Comparison of ENCODE assay signal across 8 mouse cellular contexts in genomic region chr13:64152241-64152669, GRCm38 (mm10). TPM values are rescaled to one million over a fixed set of nuclear protein-coding genes. Genes with fewer than 3 reads are reported as not detected.
DNase-seq lines count a peak whose midpoint lies in the region; ATAC-seq and TF ChIP-seq lines count a peak whose summit lies in the region.

No protein-coding gene starts in this region.

- H3K9me3 ChIP-seq in hindbrain, embryonic 14.5 days (ENCODE audit: control insufficient read depth, low read length), result no peaks in the 10 kb centered on the region

- H3K36me3 ChIP-seq in hindbrain, embryonic 14.5 days (replicated peaks; ENCODE audit: control insufficient read depth, insufficient read depth), result no peaks in the 10 kb centered on the region

- H3K4me1 ChIP-seq in hindbrain, embryonic 14.5 days (replicated peaks; ENCODE audit: control insufficient read depth, insufficient read depth, low read length), result peaks cover 5% of the 10 kb centered on the region; the same call in 1 of the 2 replicates

- DNase-seq in Patski (ENCODE audit: low read depth, low spot score), result no peak
- peak; percentile 96 for DNase-seq in cerebellum, postnatal 10 days
- peak; percentile 68 to 69 for DNase-seq in frontal cortex, postnatal 25 days (ENCODE audit: low spot score in 2 of 2)
- DNase-seq in hindbrain, embryonic 14.5 days (ENCODE audit: low spot score), result peak; percentile 75
- peak; percentile 72 to 83 for DNase-seq in left cerebral cortex, adult 2 months (ENCODE audit: extremely low spot score in 1 of 2, low spot score in 2 of 2)
- peak; percentile 77 for DNase-seq in right cerebral cortex, adult 18-20 months
- peak; percentile 50 for DNase-seq in urinary bladder, postnatal 10 days (ENCODE audit: low spot score)

- H3K4me3 ChIP-seq in hindbrain, embryonic 14.5 days (replicated peaks; ENCODE audit: low read length), result peak overlapping the region; percentile 91
- peak overlapping the region; percentile 65 for H3K4me3 ChIP-seq in left cerebral cortex, adult 2 months

- in situ Hi-C loops in Patski (cut with MboI; ENCODE audit: low pct_unique_long_range_greater_than_20kb), result loop anchor here (10.0 kb wide), 1 partner anchor 253 kb away; no protein-coding TSS in a partner anchor

- ATAC-seq in Patski, result peak; percentile 13
- peak; percentile 41 for ATAC-seq in hindbrain, embryonic 14.5 days (ENCODE audit: low FRiP score)
- peak; percentile 57 for ATAC-seq in megakaryocyte, adult 5-6 weeks (ENCODE audit: poor library complexity, severe bottlenecking)

- H3K4me2 ChIP-seq in hindbrain, embryonic 14.5 days (replicated peaks), result peak overlapping the region; percentile 92

- TF ChIP-seq CTCF in Patski (IDR thresholded peaks at IDR 0.05), result no peak
- no peak for TF ChIP-seq CTCF in left cerebral cortex, adult 2 months (IDR thresholded peaks at IDR 0.05)

- POLR2A ChIA-PET in Patski (lab: Charles Lee), result no interaction called here

- 1% methylated on average over 42 of the region's 42 CpGs for WGBS in hindbrain, embryonic 14.5 days

- H3K9ac ChIP-seq in hindbrain, embryonic 14.5 days, result peak overlapping the region; percentile 62

- CTCF ChIA-PET in Patski (lab: Charles Lee), result interaction anchor here (1.1 kb wide), 1 partner anchor 35 kb away, joined by 3 read pairs; no protein-coding TSS in a partner anchor

- intact Hi-C loops in left cerebral cortex, adult 2 months (cut with DNase I), result loop anchor here (10.0 kb wide), 1 partner anchor 587 kb away; no protein-coding TSS in a partner anchor

- no peaks in the 10 kb centered on the region for H3K27me3 ChIP-seq in Patski
- H3K27me3 ChIP-seq in hindbrain, embryonic 14.5 days (ENCODE audit: control insufficient read depth, insufficient read depth, low read length), result no peaks in the 10 kb centered on the region

- H3K27ac ChIP-seq in hindbrain, embryonic 14.5 days, result peak overlapping the region; percentile 54
- H3K27ac ChIP-seq in left cerebral cortex, adult 2 months, result peak overlapping the region; percentile 81

RNA-seq across cellular contexts. Expression of gene Zfp367, which starts 0.7 kb away (rescaled TPM):
- 23.3 TPM for polyA plus RNA-seq in Patski (2021)
- 5.8 and 8.0 TPM in 2 replicates for polyA plus RNA-seq in hindbrain, embryonic 14.5 days (2014; fragmentation: Nextera tagmentation; extraction: Ambion mirVana)
- 10 to 100 TPM; 26.8 to 29.3 TPM for total RNA-seq in left cerebral cortex, adult 2 months (2021)
- 26.4 and 34.6 TPM in 2 replicates for total RNA-seq in megakaryocyte, adult 5-6 weeks (2015)
- total RNA-seq in megakaryocyte, adult 5-6 weeks (2017), result 38.7 and 48.5 TPM in 2 replicates

RNA-seq across cellular contexts. Expression of gene Habp4, which starts 9.4 kb away (rescaled TPM):
- polyA plus RNA-seq in Patski (2021), result 65.7 TPM
- polyA plus RNA-seq in hindbrain, embryonic 14.5 days (2014; fragmentation: Nextera tagmentation; extraction: Ambion mirVana), result 52.4 and 65.2 TPM in 2 replicates
- total RNA-seq in left cerebral cortex, adult 2 months (2021), result 100 to 1,000 TPM; 185 to 196 TPM
- total RNA-seq in megakaryocyte, adult 5-6 weeks (2015), result 6.2 and 7.2 TPM in 2 replicates
- 5.0 and 6.5 TPM in 2 replicates for total RNA-seq in megakaryocyte, adult 5-6 weeks (2017)

RNA-seq across cellular contexts. Expression of gene Slc35d2, which starts 23.1 kb away (rescaled TPM):
- 12.6 TPM for polyA plus RNA-seq in Patski (2021)
- 1.2 and 1.7 TPM in 2 replicates for polyA plus RNA-seq in hindbrain, embryonic 14.5 days (2014; fragmentation: Nextera tagmentation; extraction: Ambion mirVana)
- under 1 TPM; 0.41 to 0.84 TPM for total RNA-seq in left cerebral cortex, adult 2 months (2021)
- 11.2 and 16.0 TPM in 2 replicates for total RNA-seq in megakaryocyte, adult 5-6 weeks (2015)
- 18.1 and 18.4 TPM in 2 replicates for total RNA-seq in megakaryocyte, adult 5-6 weeks (2017)

Comparison
In these comparisons a context has a peak if more than half of its experiments do, and no peak if none do; other contexts are left out.
1. RNA of gene Habp4, which starts 9.4 kb away (total RNA-seq): 185 to 196 TPM in left cerebral cortex, adult 2 months; 5.0 to 7.2 TPM in megakaryocyte, adult 5-6 weeks; every median in the first group is over 10 times any median in the second.
2. RNA of gene Slc35d2, which starts 23.1 kb away (total RNA-seq): 11.2 to 18.4 TPM in megakaryocyte, adult 5-6 weeks; 0.41 to 0.84 TPM in left cerebral cortex, adult 2 months; every median in the first group is over 4 times any median in the second.
3. Peak in every context shown above with its lines, with median percentiles within 50 percentile points of each other: ATAC-seq.